Mouse (Mus musculus) gonadal fat pad, adult 2 months (tissue): Measurements from ENCODE around the gene Bicc1. TPM values are rescaled to one million over a fixed set of nuclear protein-coding genes. Genes with fewer than 3 reads are reported as not detected.

Source experiments
- DNase-seq: peaks from one replicate; pipeline ENCODE4 v3.0.0-alpha.2; 2012; ENCODE audit warnings: low read depth
- polyA plus RNA-seq: library from polyadenylated mRNA; depleted of rRNA; stranded (reverse); fragments of >200 nt; gene quantifications from 2 replicates; pipeline ENCODE4 v1.2.3, GENCODE M21; 2012

Bicc1 gene
- polyA plus RNA-seq, 1 experiment = 19.9 TPM

GRCm38 (mm10) chr10:71158940-71159675, 392 bp downstream of the Bicc1 start:
- no peak for DNase-seq

DNA sequence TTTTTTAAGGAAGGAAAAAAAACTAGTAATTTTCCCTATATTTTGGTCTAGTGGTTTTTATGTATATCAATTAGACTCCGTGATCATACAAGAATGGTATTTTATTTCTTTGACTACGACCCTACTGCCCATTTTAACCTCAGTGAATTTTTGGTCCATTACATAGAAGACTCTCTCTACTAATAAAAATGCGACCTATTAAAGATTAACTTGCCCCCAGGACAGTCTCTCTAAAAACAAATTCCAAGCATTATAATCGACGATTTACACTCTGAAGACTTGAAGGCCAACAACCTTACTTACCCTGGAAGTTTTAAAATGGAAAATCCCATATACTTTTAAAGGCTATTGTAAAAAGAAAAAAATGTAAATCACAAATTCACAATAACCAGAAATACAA, 2.9 kb downstream of the Bicc1 start:
- no peak for DNase-seq

DNA sequence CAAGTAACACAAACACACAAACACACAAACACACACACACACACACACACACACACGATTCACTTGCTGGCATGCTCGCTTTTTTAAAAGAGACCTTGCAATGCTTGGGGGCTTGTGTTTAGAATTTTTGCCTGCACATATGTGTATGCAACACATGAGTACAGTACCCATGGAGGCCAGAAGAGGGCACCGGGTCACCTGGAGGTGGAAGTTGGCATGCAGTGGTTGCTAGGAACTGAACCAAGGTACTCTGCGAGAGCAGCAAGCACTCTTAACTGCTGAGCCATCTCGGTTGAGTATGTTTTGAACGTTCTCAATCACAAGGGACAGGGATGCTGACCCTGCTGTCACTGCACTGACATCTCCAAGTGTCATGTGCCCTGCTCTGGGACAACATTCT, 5.9 kb downstream of the Bicc1 start:
- DNase-seq = no peak

DNA sequence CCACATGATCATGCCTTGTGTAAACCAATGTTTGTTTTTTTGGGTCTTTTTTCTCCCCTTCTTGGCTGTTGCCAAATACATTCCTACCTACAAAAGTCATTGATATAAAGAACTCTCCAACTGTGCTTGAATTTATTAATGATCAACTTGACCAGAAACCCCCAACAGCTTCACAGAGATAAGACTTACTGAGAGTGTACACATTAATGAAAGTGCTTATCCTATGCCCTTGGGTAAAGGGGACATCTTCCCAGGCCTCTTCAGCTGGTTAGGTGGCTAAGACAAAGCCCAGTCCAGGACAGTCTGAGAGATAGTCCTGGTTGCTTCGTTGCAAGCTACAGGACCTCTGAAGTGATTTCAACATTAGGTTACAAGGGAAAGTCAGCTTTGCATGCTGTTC, 6.4 kb downstream of the Bicc1 start:
- no peak for DNase-seq

GRCm38 (mm10) chr10:71150486-71150885, 9.0 kb downstream of the Bicc1 start:
- no peak for DNase-seq

DNA sequence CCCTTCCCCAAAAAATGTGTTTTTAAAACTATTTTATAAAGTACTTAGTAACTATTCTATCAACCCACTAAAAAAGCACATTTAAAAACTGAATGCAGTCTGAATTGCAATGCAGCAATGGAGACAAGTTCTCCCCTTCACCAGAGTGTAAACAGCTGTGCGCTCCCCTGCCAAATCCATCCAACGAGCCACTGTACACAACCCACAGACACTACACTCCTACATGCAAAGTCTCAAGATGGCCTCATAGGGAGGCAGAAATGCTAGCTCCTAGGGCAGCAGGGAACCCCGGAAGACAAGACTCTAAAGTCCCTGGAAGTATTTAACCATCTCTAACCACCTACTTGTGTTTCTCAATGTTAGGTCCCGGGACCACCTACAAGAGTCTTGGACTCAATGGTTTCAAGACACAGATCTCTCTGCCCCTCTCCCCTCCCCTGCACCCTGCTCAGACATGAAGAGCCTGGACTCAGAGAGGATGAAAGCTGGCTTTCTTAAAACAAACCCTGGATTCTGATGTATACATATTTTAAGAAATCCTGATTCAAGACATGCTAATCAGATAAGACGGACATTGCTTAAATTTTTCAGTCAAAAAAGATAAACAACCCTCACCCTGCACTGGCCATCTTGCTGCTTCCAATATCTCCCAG, 10.4 kb downstream of the Bicc1 start:
- no peak for DNase-seq

- DNase-seq = no peak
These were observed 11.3 kb downstream of the Bicc1 start for GRCm38 (mm10) chr10:71148226-71148625.

DNA sequence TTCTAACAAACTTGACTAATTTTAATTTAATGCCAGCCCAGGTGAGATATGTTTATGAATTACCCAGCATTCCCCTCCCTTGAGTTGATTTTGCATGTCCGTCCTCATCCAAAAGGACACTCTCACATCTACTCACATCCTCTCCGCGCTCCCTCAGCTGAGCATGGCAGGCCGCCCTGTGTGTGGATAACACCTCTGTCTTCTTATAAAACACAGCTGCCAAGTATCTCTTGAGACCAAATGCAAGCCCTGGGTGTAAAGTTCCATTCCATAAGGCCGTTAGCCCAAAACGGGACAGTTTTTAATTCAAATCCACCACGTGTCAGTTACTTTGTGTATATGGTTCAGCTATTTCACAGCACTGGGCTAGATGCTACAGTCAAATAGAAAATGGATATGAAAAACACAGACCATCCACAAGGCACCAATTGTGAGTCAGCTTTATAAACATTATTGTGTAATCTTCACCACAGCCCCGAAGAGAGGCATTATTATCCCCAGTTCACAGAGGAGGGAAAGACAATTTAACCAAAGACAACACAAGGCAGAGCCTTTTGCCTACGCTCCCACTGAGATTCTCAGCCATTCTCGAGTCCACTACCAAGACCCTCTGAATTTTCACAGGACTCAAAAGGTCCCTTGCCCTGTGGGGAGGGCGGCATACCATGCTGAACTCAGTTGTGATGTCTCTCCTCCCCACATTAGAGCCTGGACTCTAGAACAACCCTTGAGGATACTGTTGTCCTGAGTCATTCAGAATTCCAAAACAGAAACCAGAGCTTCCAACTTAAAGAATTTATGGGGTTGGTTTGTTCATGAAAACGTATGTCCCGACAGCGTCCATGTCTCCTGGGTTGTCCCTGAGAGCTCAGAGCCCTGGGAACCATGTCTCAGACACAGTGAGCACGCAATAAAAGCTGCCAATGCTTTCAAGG, 12.6 kb downstream of the Bicc1 start:
- DNase-seq = no peak

DNA sequence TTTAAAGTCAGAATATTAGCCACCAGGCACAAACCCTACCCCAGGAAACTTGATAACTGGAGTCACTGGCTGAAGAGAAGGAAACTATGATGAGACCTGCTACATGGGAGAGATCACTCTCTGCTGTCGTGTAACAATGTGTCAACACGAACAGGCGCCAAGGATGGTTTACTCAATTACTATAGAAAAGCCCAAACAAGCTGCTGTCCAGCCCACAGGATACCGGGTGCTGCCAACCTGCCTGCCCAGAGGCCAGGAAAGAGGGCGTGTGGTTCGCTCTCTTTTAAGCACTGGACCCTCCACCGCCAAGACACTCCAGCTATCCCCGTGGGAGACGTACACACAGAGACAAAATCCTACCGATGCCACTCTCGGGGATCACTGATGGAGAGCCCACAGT, 13.7 kb downstream of the Bicc1 start:
- no peak for DNase-seq

GRCm38 (mm10) chr10:71144191-71144590, 15.3 kb downstream of the Bicc1 start:
- no peak for DNase-seq

- DNase-seq = no peak
These were observed 16.9 kb downstream of the Bicc1 start for GRCm38 (mm10) chr10:71142568-71142967.

GRCm38 (mm10) chr10:71140281-71140845, 19.1 kb downstream of the Bicc1 start:
- no peak for DNase-seq

DNA sequence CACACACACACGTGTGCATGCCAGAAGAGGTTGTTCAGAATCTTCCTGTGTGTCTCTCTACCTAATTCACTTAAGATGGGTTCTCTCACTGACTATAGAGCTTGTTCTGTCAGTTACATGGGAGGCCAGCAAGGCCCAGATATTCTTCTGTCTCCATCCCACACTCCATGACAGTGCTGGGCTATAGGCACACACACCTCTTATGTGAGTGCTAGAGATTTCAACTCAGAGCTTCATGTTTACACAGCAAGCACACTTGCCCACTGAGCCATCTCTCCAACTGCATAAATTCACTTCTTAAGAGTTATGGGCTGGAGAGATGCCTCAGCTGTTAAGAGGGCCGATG, 20.7 kb downstream of the Bicc1 start:
- DNase-seq = no peak

DNA sequence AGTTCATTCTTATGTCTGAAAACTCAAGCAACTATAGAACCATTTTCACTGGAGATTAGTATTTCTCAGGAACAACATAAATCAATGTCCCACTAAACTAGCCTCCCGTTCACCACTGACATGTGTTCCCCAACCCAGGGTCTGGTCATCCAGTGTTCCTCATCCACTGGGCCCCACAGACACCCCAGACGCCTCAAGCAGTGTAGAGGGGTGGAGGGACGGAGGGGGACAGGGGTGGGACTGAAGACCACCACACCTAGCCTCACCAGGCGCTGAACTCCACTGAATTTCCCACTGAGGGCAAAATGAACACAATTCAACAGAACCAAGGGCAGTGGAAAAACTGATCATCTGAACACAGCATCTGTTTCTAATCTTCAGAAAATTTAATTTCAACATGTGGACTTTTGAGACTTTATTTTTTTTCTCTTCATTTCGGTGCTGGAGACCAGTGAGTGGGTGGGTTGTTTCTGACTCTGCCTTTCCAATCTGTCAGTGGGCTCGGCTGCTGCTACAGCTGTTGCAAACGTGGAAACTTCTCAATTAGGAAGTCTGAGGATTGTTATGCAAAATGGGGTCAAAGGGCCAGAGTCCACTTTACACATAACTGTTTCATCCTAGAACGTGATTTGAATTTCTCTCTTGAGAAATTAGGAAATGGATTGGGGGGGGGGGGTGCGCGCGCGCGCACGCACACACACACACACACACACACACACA, 21.2 kb downstream of the Bicc1 start:
- DNase-seq = no peak

DNA sequence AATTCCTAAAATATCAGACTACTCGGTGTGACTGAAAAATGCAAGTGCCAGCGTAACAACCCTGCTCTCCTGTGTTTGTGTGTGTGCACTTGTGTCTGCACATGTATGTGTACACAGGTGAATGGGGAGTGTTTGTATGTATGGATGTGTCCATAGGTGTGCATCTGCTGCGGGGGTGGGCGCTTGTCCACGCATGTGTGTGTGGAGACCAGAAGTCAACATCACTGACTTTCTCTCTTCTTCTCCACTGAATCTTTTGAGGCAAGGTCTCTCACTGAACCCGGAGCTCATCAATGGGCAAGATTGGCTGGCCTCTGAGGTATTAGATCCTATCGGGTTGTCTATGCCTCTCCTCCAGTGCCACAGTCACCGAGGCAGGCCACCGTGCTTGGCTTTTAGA, 21.9 kb downstream of the Bicc1 start:
- no peak for DNase-seq

DNA sequence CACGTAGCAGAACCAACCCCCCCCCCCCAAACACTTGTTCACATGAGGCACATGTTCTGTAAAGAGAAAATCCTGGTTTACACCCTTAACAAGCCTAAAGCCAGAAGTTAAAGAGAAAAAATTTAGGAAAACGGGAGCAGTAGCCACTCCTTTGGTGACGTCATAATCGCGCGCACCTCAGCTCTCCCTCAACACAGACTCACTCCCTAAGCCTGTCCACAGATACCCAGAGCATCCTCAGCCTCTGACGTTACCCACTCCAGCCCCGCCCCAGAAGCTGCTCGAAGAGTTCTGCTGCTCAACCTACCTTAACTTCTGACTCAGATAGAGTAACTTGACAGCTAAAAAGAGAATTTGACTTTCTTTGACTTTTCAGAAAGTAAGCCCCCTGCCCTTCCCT, 28.2 kb downstream of the Bicc1 start:
- no peak for DNase-seq

- DNase-seq = no peak
These were observed 29.2 kb downstream of the Bicc1 start for GRCm38 (mm10) chr10:71130261-71130660.

- DNase-seq = no peak
These were observed 31.6 kb downstream of the Bicc1 start for GRCm38 (mm10) chr10:71127951-71128331.

DNA sequence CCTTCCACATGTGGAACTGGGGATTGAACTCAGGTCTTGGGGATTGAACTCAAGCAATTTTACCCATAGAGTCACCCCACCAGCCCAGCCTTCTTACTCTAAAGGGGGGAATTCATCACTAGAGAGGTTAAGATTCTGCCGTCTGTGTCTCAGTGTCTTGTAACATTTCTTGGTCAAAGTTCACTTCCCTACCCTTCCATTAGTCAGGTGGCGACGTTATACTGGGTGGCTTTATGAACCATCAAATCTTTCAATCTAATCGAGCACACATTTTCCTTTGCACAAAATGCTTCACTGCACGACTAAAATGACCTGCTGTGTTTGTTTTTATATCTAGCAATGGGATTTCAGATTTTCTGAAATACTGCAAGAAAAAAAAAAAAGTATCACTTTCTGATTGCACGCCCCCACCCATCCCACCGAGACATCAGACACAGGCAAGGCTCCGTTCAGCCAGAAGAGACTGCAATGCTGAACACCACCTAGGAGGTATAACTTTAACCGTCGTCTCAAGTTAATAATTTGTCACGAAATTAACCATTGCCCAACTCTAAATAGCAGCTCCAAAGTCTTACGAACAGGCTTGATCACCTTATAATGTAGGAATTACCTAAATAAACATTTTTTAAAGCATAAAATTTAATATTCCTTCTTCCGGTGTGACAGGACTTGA, 32.1 kb downstream of the Bicc1 start:
- no peak for DNase-seq

DNA sequence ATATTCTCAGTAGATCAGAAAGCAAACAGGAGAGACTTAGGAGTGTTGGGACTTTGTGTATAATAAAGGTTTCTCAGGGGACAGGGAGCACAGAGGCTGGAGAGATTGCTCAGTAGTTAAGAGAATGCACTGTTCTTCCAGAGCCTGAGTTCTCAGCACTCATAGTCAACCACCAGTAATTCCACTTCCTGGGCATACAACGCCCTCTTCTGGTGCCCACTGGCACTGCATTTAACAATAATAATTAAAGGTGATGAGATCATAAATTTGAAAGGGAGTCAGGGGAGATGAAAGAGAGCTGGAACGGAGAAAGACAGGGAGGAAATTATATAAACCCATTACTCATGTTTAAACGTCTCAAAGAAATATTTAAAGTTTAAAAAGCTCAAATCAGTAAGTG, 35.5 kb downstream of the Bicc1 start:
- DNase-seq = no peak

- no peak for DNase-seq
These were observed 36.1 kb downstream of the Bicc1 start for GRCm38 (mm10) chr10:71123395-71123794.
